Mouse (Mus musculus): ENCODE measurements around the gene Ppp1ca. TPM values are rescaled to one million over a fixed set of nuclear protein-coding genes. Genes with fewer than 3 reads are reported as not detected.

The Ppp1ca gene
- total RNA-seq, 1 experiment from 2014 or later: 392 TPM

- peak; percentile 34 to 38 for ATAC-seq (replicated peaks in 1 of 2; ENCODE audit: insufficient read depth in 1 of 2, low FRiP score in 2 of 2, low TSS enrichment in 1 of 2, low read depth in 1 of 2, poor library complexity in 2 of 2, severe bottlenecking in 2 of 2)
These were observed 20.2 kb upstream of the Ppp1ca start for GRCm38 (mm10) chr19:4171393-4172290.

DNA sequence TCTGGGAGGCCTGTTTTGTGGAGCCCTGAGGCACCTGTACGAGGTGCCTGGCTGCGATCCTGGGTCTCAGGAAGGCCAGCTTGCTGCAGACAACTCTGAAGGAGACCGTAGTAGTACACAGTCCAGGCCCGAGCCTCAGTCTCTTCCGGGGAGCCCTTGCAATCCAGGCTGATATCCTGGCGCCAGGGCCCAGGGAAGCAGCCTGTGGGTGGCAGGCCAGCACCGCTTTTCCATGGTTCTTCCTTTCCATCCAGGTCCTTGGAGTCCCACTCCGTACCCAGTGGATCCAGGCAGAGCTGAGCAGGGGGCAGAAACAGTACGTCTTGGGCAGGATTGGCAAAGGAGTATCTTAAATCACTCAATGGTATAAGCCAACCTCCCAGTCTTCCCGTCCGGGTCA lies 18.9 kb upstream of the Ppp1ca start:
- no peak for ATAC-seq (replicated peaks in 1 of 2; ENCODE audit: insufficient read depth in 1 of 2, low FRiP score in 2 of 2, low TSS enrichment in 1 of 2, low read depth in 1 of 2, poor library complexity in 2 of 2, severe bottlenecking in 2 of 2)

GRCm38 (mm10) chr19:4175368-4175947 lies 16.4 kb upstream of the Ppp1ca start, which contains the start of gene Carns1:
Gene Carns1 (minus strand): TSS chr19:4175479.
- ATAC-seq (replicated peaks in 1 of 2; ENCODE audit: insufficient read depth in 1 of 2, low FRiP score in 2 of 2, low TSS enrichment in 1 of 2, low read depth in 1 of 2, poor library complexity in 2 of 2, severe bottlenecking in 2 of 2): no peak

DNA sequence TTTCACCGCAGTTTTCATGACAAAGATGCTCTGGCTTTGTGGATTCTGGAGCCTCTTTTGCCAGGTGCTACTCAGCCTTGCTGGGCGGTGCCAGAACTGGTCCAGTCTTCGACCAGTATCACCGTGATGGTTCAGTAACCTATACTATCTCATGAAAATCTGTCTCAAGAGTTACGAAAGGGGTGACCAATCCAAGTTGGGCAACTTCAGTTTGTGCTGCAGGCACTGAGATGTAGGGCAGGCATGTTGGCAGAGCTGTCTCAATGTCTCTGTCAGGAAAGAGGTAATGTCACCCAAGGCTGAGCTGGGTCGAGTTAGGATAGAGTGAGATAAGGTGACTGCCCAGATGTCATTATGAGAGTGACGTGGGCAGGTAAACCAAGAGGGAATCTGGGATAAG lies 11.5 kb upstream of the Ppp1ca start:
- peak in 1 of 2 experiments; percentile 12; a peak in 1 of 4 replicates for ATAC-seq (replicated peaks in 1 of 2; ENCODE audit: insufficient read depth in 1 of 2, low FRiP score in 2 of 2, low TSS enrichment in 1 of 2, low read depth in 1 of 2, poor library complexity in 2 of 2, severe bottlenecking in 2 of 2)

DNA sequence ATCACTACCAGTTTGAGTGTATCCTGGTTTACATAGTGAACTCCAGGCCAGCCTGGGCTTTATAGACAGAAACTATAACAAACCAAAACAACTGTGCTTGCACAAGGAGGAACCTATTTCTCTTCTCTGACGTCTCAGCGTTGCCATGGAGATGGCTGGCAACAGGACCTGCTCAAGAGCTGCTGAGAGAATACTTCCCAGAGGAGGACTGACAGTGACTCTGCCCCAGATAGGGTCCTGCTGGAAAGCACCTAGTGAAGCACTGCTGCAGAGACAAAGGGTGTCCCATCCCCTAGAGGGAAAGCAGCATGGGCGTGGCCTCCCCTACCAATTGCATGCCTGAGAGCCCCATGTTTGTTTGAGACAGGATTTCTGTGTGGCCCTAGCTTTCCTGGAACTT lies 10.0 kb upstream of the Ppp1ca start:
- ATAC-seq (replicated peaks in 1 of 2; ENCODE audit: insufficient read depth in 1 of 2, low FRiP score in 2 of 2, low TSS enrichment in 1 of 2, low read depth in 1 of 2, poor library complexity in 2 of 2, severe bottlenecking in 2 of 2): peak; percentile 54 to 63; a peak in 3 of 4 replicates

DNA sequence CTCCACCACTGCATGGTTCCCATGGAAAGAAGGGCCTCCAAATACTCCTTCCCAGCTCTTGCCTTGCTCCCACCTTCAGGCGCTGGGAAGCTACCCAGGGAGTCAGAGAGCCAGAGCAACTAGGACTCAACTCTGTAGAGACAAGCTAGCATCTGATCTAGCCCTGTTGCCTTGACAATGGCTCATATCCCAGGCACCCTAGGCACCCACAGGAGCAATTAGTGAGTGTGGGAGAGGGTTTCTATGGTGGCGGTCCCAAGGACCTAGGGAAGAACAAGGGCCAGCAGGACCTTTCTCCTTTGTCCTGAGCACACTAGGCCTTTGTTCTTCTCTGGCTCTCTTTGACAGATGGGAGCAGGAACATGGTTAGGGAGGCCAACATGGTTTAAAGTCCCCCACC lies 8.2 kb upstream of the Ppp1ca start:
- ATAC-seq (replicated peaks in 1 of 2; ENCODE audit: insufficient read depth in 1 of 2, low FRiP score in 2 of 2, low TSS enrichment in 1 of 2, low read depth in 1 of 2, poor library complexity in 2 of 2, severe bottlenecking in 2 of 2): no peak

- peak; percentile 65 to 75 for ATAC-seq (replicated peaks in 1 of 2; ENCODE audit: insufficient read depth in 1 of 2, low FRiP score in 2 of 2, low TSS enrichment in 1 of 2, low read depth in 1 of 2, poor library complexity in 2 of 2, severe bottlenecking in 2 of 2)
These were observed 6.6 kb upstream of the Ppp1ca start for GRCm38 (mm10) chr19:4184976-4185975.

GRCm38 (mm10) chr19:4187303-4187702 lies 4.6 kb upstream of the Ppp1ca start:
- no peak for ATAC-seq (replicated peaks in 1 of 2; ENCODE audit: insufficient read depth in 1 of 2, low FRiP score in 2 of 2, low TSS enrichment in 1 of 2, low read depth in 1 of 2, poor library complexity in 2 of 2, severe bottlenecking in 2 of 2)

DNA sequence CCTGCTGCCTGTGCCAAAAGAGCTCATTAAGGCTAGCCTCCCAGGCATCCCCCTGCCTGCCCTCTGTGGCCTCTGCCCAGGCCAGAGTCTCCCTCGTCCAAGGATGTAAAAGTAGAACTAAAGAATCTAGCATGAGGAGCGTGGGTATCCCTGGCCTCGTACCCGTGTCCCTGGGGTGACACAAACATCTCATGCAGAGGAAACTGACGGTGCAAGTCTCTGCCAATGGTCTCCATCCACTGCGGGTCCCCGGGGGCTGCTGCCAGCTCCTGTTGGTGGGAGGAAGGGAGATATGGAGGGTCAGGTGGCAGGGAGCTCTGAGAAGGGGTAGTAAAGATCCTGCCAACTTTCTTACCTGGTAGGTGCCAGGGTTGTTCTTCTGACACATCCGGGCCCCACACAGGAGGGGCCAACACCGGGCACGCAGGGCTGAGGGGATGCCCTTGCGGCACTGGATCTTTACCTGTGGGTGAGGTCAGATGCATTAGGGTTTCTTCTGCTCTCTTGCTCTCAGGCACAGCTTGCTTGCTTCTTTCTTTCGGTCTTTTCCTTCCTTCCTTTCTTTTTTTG lies 2.7 kb upstream of the Ppp1ca start:
- ATAC-seq (replicated peaks in 1 of 2; ENCODE audit: insufficient read depth in 1 of 2, low FRiP score in 2 of 2, low TSS enrichment in 1 of 2, low read depth in 1 of 2, poor library complexity in 2 of 2, severe bottlenecking in 2 of 2): no peak

DNA sequence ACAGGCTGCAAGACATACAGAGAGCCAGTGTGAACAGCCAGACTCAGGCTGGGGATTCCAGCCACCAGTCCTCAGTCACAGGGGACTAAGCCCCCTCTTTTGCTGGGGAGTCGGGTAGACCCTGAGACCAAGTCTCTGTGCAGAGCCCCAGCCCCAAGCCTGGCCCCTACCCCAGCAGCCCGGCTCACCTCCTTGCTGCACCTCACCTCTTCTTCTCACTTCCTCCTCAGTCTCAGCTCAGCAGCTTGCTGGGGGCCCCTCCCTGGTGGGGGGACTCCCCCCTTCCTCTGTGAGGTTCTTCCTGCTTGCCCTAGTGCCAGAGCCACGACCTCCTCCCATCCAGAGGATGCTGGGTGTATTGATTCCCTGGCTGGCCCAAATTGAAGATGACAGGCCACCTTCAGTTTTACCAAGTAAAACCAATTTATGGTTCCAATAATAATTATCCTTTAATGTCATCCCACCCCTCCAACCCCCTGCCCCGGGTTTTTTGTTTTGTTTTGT lies 982 bp upstream of the Ppp1ca start, which contains the start of gene Tbc1d10c:
Gene Tbc1d10c, minus strand, starts transcription at position 454 of the 504 bp plus-strand sequence.
- ATAC-seq (replicated peaks in 1 of 2; ENCODE audit: insufficient read depth in 1 of 2, low FRiP score in 2 of 2, low TSS enrichment in 1 of 2, low read depth in 1 of 2, poor library complexity in 2 of 2, severe bottlenecking in 2 of 2): peak; percentile 50 to 52; a peak in 3 of 4 replicates

GRCm38 (mm10) chr19:4192251-4192985 lies 553 bp downstream of the Ppp1ca start:
- ATAC-seq (replicated peaks in 1 of 2; ENCODE audit: insufficient read depth in 1 of 2, low FRiP score in 2 of 2, low TSS enrichment in 1 of 2, low read depth in 1 of 2, poor library complexity in 2 of 2, severe bottlenecking in 2 of 2): no peak

GRCm38 (mm10) chr19:4193129-4193528 lies 1.3 kb downstream of the Ppp1ca start:
- no peak for ATAC-seq (replicated peaks in 1 of 2; ENCODE audit: insufficient read depth in 1 of 2, low FRiP score in 2 of 2, low TSS enrichment in 1 of 2, low read depth in 1 of 2, poor library complexity in 2 of 2, severe bottlenecking in 2 of 2)

- ATAC-seq (replicated peaks in 1 of 2; ENCODE audit: insufficient read depth in 1 of 2, low FRiP score in 2 of 2, low TSS enrichment in 1 of 2, low read depth in 1 of 2, poor library complexity in 2 of 2, severe bottlenecking in 2 of 2): no peak
These were observed 2.3 kb downstream of the Ppp1ca start for GRCm38 (mm10) chr19:4194021-4194724.

- no peak for ATAC-seq (replicated peaks in 1 of 2; ENCODE audit: insufficient read depth in 1 of 2, low FRiP score in 2 of 2, low TSS enrichment in 1 of 2, low read depth in 1 of 2, poor library complexity in 2 of 2, severe bottlenecking in 2 of 2)
These were observed 3.1 kb downstream of the Ppp1ca start for GRCm38 (mm10) chr19:4194776-4195650.

GRCm38 (mm10) chr19:4196048-4196447 lies 4.2 kb downstream of the Ppp1ca start:
- ATAC-seq (replicated peaks in 1 of 2; ENCODE audit: insufficient read depth in 1 of 2, low FRiP score in 2 of 2, low TSS enrichment in 1 of 2, low read depth in 1 of 2, poor library complexity in 2 of 2, severe bottlenecking in 2 of 2): no peak
